Mouse (Mus musculus): ENCODE measurements around the gene Tff2. TPM values are rescaled to one million over a fixed set of nuclear protein-coding genes. Genes with fewer than 3 reads are reported as not detected.
A peak's percentile ranks its signal among the peaks of the same experiment; 100 is the strongest.

Tff2 gene
- total RNA-seq, 4 experiments from 2014 or later, result not detected

DNA sequence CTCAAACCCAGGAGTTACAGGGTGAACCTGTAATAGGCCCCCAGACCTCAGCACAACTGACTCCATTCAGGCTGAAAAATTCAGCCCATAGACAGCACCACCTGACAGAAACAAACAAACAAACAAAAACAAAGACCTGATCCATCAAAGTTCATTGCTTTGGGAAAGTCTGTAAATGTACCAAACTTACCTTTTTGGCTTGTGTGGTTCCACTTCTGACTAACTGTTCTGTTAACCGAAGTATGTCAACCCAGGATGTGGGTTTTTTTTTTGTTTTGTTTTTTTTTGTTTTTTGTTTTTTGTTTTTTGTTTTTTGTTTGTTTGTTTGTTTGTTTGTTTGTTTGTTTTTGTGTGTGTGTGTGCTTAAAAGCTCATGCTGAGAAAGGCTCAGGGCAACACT is 7.3 kb downstream of the Tff2 start:
- no peak for DNase-seq (ENCODE audit: low spot score in 2 of 2)

DNA sequence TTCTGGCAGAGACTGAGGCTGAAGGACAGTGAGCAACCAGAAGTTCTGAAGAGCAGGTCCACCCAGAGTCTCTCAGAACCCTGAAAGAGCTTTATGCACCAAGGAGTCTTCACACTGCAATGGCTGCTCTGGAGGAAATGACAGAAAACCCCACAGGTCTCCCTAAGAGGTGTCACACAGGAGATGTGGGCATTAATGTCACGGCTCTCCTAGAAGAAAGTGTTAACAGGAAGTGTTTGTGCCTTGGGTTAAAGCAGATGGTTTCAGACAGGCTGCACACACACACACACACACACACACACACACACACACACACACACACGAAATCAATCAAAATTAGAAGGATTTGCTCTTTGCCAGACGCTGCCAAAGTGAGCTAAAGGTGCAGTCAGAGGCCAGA is 7.8 kb downstream of the Tff2 start:
- no peak for DNase-seq (ENCODE audit: low spot score in 2 of 2)

GRCm38 (mm10) chr17:31134913-31135312 is 9.2 kb downstream of the Tff2 start:
- no peak for DNase-seq (ENCODE audit: low spot score in 2 of 2)

GRCm38 (mm10) chr17:31133776-31134175 is 10.3 kb downstream of the Tff2 start:
- DNase-seq (ENCODE audit: low spot score in 2 of 2), result no peak

DNA sequence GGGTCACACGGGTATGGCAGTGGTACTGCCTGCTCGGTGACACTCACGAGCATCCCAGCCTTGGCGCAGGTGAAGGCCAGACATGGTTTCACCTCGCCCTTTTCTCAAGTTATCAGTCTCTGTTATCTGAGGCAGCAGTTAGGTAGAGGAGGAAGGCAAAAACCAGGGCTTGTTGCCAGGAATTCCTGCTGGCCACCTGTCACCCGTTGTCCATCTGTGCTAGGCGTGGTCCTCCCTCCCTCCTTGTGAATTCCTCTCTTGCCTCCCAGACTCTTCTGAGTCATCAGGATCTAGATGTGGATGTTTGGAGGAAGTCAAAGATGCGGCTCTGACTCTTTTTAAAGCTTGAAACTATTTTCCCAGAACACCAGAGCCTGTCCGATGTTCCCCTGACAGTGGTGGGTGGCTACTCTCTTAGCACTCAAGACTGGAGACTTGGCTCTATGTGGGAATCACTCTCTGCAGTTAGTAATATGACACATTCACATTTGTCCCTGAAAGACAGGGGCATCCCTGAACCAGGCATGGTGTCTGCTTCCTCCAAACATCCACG is 12.7 kb downstream of the Tff2 start:
- DNase-seq (ENCODE audit: low spot score in 2 of 2), result peak in 1 of 2 experiments; percentile 61

GRCm38 (mm10) chr17:31129452-31129851 is 14.6 kb downstream of the Tff2 start, which contains the start of gene Tff3:
TSS of gene Tff3 (minus strand) at chr17:31129646.
- no peak for DNase-seq (ENCODE audit: low spot score in 2 of 2)

- no peak for DNase-seq (ENCODE audit: low spot score in 2 of 2)
These were observed 15.3 kb downstream of the Tff2 start for GRCm38 (mm10) chr17:31128708-31129318.

DNA sequence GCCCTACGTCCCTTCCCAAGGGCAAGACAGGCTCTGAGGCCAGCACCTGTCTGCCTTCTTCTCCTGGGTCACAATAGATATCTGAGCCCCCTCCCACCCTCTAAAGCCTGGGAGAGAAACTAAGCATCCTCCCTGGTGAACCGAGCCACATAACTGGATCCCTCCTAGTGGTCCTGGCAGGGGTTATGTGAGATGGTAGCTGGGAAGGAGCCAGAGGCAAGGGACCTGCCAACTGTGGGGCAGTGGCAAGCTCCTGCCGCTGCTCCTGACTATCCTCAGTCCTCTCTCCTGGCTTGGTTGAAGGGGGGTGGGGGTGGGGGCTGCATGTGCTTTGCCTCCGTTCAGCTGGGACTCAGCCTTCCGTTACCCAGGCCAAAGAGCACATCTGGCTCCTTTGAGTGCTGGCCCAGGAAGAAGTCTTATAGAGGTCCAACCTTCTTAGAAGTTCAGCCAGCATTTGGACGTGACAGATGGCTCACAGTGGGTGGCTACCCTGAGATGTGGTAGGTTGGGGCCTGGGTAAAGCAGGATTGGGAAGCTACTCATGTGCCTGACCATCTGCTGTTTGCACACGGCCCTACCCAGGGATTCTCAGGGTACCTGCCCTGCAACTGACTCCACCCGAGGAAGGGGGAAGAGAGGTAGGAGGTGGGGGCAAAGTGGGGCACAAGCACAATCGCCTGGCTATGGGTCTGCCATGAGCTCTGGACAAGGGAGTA is 18.4 kb downstream of the Tff2 start:
- DNase-seq (ENCODE audit: low spot score in 2 of 2), result peak in 1 of 2 experiments; percentile 71

GRCm38 (mm10) chr17:31121975-31122374 is 22.1 kb downstream of the Tff2 start:
- DNase-seq (ENCODE audit: low spot score in 2 of 2), result no peak

- DNase-seq (ENCODE audit: low spot score in 2 of 2), result peak in 1 of 2 experiments; percentile 69
These were observed 24.7 kb downstream of the Tff2 start for GRCm38 (mm10) chr17:31119429-31119828.

DNA sequence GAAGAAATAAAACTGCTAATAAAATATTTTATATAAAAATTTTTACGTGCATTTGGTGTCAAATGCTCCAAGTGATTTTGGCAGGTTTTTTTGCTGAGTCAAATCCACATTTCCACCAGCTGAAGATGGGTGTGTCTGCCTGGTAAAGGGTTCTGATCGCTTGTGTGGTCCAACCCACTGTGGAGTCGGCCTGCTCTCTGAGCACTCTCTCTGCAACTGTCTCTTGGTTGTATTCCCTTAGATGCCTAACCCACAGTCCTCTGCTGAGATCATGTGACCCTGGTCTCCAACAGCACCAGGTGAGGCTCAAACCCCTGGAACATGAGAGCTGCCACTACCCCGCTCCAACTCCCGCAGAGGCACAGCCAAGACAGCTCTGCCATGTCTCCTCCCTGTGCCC is 26.1 kb downstream of the Tff2 start:
- DNase-seq (ENCODE audit: low spot score in 2 of 2), result no peak

- DNase-seq (ENCODE audit: low spot score in 2 of 2), result no peak
These were observed 28.0 kb downstream of the Tff2 start for GRCm38 (mm10) chr17:31116063-31116462.

- no peak for DNase-seq (ENCODE audit: low spot score in 2 of 2)
These were observed 30.8 kb downstream of the Tff2 start for GRCm38 (mm10) chr17:31113191-31113856.

DNA sequence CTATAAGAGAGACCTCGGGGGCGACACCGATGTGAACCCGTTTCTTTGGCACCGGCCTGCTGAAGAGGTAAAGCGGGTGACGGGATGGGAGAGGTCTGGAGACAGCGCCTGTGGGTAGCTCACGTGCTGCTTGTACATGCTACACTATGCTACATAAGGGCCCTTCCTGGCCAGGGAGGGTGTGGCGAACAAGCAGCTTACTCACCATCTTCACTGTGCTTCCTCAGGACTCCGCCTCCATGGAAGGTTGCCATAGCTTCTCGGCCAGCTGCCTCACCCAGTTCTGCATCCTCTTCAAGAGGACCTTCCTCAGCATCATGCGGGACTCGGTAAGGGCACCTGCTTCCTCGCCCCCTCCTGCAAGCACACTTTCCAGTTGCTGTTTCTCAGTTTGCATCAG is 35.7 kb downstream of the Tff2 start:
- DNase-seq (ENCODE audit: low spot score in 2 of 2), result no peak

GRCm38 (mm10) chr17:31103823-31104222 is 40.3 kb downstream of the Tff2 start:
- DNase-seq (ENCODE audit: low spot score in 2 of 2), result no peak

GRCm38 (mm10) chr17:31103007-31103570 is 41.0 kb downstream of the Tff2 start:
- no peak for DNase-seq (ENCODE audit: low spot score in 2 of 2)

- DNase-seq (ENCODE audit: low spot score in 2 of 2), result no peak
These were observed 45.3 kb downstream of the Tff2 start for GRCm38 (mm10) chr17:31098788-31099187.

- no peak for DNase-seq (ENCODE audit: low spot score in 2 of 2)
These were observed 47.2 kb downstream of the Tff2 start for GRCm38 (mm10) chr17:31096893-31097292.

DNA sequence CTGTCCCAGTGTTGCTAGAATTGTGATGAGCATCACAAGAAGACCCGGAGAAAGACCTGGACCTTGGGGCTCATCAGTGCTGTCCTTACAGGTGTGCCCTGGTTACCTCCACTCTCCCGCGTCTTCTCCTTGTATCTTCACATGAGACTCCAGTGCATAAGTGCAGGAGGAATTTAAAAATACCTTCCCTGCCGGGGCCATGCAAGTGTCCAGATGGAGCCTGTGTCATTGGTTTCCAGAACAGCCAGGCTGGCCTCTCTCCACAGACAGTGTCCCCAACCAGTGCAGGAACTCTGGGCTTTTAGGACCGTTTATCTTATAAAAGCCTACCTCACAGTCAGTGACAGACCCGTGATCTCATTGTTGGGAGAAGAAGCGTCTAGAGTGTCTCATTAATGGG is 48.5 kb downstream of the Tff2 start:
- no peak for DNase-seq (ENCODE audit: low spot score in 2 of 2)

GRCm38 (mm10) chr17:31094781-31095180 is 49.3 kb downstream of the Tff2 start:
- DNase-seq (ENCODE audit: low spot score in 2 of 2), result no peak
